Mouse (Mus musculus) urinary bladder, adult 2 months (tissue): Measurements from ENCODE around the gene Dhrs1. TPM values are rescaled to one million over a fixed set of nuclear protein-coding genes. Genes with fewer than 3 reads are reported as not detected.
A peak's percentile ranks its signal among the peaks of the same experiment; 100 is the strongest.

ENCODE experiments used
- DNase-seq: peaks from one replicate; pipeline ENCODE4 v3.0.0; 2022; ENCODE audit warnings: low spot score
- polyA plus RNA-seq: library from polyadenylated mRNA; depleted of rRNA; stranded (reverse); fragments of >200 nt; gene quantifications from 2 replicates; pipeline ENCODE4 v1.2.3, GENCODE M21; 2012; rRNA removed

The Dhrs1 gene
- polyA plus RNA-seq, 1 experiment, result 83.1 TPM

GRCm38 (mm10) chr14:55721700-55722437 lies 23.6 kb downstream of the Dhrs1 start, which contains the start of gene Rabggta:
TSS of gene Rabggta (minus strand) at chr14:55722263.
- DNase-seq, result peak; percentile 82

- no peak for DNase-seq
Observed at GRCm38 (mm10) chr14:55721076-55721475, 24.4 kb downstream of the Dhrs1 start.

- DNase-seq, result no peak
Observed at GRCm38 (mm10) chr14:55720666-55721065, 24.8 kb downstream of the Dhrs1 start.

- no peak for DNase-seq
Observed at GRCm38 (mm10) chr14:55719737-55720136, 25.8 kb downstream of the Dhrs1 start.

GRCm38 (mm10) chr14:55716884-55717283 lies 28.6 kb downstream of the Dhrs1 start:
- no peak for DNase-seq

DNA sequence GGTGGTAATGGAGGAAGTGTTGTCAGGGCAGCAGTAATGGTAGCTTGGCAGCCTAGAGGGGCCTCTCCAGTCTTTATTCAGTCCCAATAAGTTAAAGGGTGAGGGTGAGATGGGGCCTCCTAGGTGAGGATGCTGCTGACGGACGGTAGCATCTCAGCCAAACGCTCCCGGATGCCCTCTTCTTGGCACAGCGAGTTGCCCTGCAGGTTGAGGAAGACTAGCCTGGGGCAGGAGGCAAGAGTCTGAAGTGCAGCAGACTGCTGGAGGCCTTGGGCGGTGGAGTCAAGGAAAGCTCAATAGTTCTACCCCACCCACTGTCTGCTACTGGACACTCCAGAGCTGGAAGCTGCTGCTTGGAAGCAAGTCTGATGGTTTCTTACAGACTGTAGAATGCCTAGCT lies 29.2 kb downstream of the Dhrs1 start:
- DNase-seq, result no peak

DNA sequence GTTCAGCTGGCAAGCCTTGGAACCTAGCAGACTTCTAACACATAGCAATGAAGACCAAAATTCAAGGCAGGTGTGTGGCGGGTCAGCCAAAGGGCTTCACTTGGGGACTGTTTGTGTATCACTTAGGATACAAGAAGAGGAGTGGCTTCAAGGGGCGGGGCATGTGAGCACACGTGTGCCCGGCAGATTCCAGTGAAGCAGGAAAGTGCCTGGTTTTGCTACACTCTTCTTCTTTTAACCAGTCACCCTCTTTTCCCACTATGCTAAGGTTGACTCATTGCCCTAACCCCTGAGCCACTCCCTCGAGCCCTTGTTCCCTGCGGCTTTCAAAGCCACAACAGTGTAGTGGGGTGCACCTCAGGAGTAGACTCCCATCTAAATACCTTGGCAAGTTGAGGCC lies 30.6 kb downstream of the Dhrs1 start:
- no peak for DNase-seq

GRCm38 (mm10) chr14:55713729-55714122 lies 31.8 kb downstream of the Dhrs1 start, which contains the start of gene Tgm1:
TSS of gene Tgm1 (minus strand) at chr14:55713926.
- no peak for DNase-seq

GRCm38 (mm10) chr14:55713007-55713728 lies 32.3 kb downstream of the Dhrs1 start:
- no peak for DNase-seq

GRCm38 (mm10) chr14:55711786-55712185 lies 33.7 kb downstream of the Dhrs1 start:
- no peak for DNase-seq

GRCm38 (mm10) chr14:55709509-55709908 lies 36.0 kb downstream of the Dhrs1 start:
- no peak for DNase-seq

GRCm38 (mm10) chr14:55707397-55707796 lies 38.1 kb downstream of the Dhrs1 start:
- no peak for DNase-seq

GRCm38 (mm10) chr14:55706051-55706600 lies 39.4 kb downstream of the Dhrs1 start:
- DNase-seq, result no peak

- no peak for DNase-seq
Observed at GRCm38 (mm10) chr14:55702761-55703160, 42.7 kb downstream of the Dhrs1 start.

GRCm38 (mm10) chr14:55701131-55701530 lies 44.4 kb downstream of the Dhrs1 start:
- DNase-seq, result no peak

- no peak for DNase-seq
Observed at GRCm38 (mm10) chr14:55697226-55697625, 48.3 kb downstream of the Dhrs1 start.

- DNase-seq, result no peak
Observed at GRCm38 (mm10) chr14:55689433-55689832, 56.1 kb downstream of the Dhrs1 start.

Other genes starting within 250 kb of the Dhrs1 start
- 2.5 and 3.0 TPM in 2 replicates for gene Cpne6, start 235.2 kb downstream of the Dhrs1 start, polyA plus RNA-seq
- gene Nrl, start 220.7 kb downstream of the Dhrs1 start, polyA plus RNA-seq, result not detected in 2 replicates
- 44.7 and 52.2 TPM in 2 replicates for gene Pck2, start 205.4 kb downstream of the Dhrs1 start, polyA plus RNA-seq
- gene Dcaf11, start 185.7 kb downstream of the Dhrs1 start, polyA plus RNA-seq, result 87.0 and 88.2 TPM in 2 replicates
- gene A730061H03Rik, start 185.3 kb downstream of the Dhrs1 start, polyA plus RNA-seq, result 0.55 and 1.1 TPM in 2 replicates
- gene Fitm1, start 170.1 kb downstream of the Dhrs1 start, polyA plus RNA-seq, result 0.25 TPM in 1 of 2 replicates, not detected in the other
- 136 and 167 TPM in 2 replicates for gene Psme1, start 167.6 kb downstream of the Dhrs1 start, polyA plus RNA-seq
- gene Emc9, start 160.4 kb downstream of the Dhrs1 start, polyA plus RNA-seq, result 19.3 and 21.2 TPM in 2 replicates
- gene Psme2, start 154.6 kb downstream of the Dhrs1 start, polyA plus RNA-seq, result 134 and 144 TPM in 2 replicates
- 15.7 and 20.4 TPM in 2 replicates for gene Rnf31, start 154.0 kb downstream of the Dhrs1 start, polyA plus RNA-seq
- gene Irf9, start 142.1 kb downstream of the Dhrs1 start, polyA plus RNA-seq, result 29.5 and 35.1 TPM in 2 replicates
- 2.8 and 3.3 TPM in 2 replicates for gene Rec8, start 127.7 kb downstream of the Dhrs1 start, polyA plus RNA-seq
- 79.9 and 83.8 TPM in 2 replicates for gene Ipo4, start 109.7 kb downstream of the Dhrs1 start, polyA plus RNA-seq
- gene Gm49378, start 107.8 kb downstream of the Dhrs1 start, polyA plus RNA-seq, result 0.89 and 1.7 TPM in 2 replicates
- 46.6 and 47.0 TPM in 2 replicates for gene Tm9sf1, start 101.9 kb downstream of the Dhrs1 start, polyA plus RNA-seq
- 1.1 and 1.4 TPM in 2 replicates for gene Tssk4, start 95.5 kb downstream of the Dhrs1 start, polyA plus RNA-seq
- gene Mdp1, start 85.2 kb downstream of the Dhrs1 start, polyA plus RNA-seq, result 37.0 and 42.4 TPM in 2 replicates
- 28.1 and 32.9 TPM in 2 replicates for gene Gmpr2, start 73.7 kb downstream of the Dhrs1 start, polyA plus RNA-seq
- gene Nedd8, start 73.6 kb downstream of the Dhrs1 start, polyA plus RNA-seq, result 250 and 278 TPM in 2 replicates
- gene Tinf2, start 63.9 kb downstream of the Dhrs1 start, polyA plus RNA-seq, result 19.2 and 22.9 TPM in 2 replicates
- 1.1 and 1.4 TPM in 2 replicates for gene Tgm1, start 31.8 kb downstream of the Dhrs1 start, polyA plus RNA-seq
- 25.9 and 34.6 TPM in 2 replicates for gene Rabggta, start 23.4 kb downstream of the Dhrs1 start, polyA plus RNA-seq
- 13.8 TPM in 2 replicates for gene Nop9, start within 50 bp of the Dhrs1 start, polyA plus RNA-seq
- 0.18 and 0.25 TPM in 2 replicates for gene Cideb, start 12.8 kb upstream of the Dhrs1 start, polyA plus RNA-seq
- gene Ltb4r2, start 15.7 kb upstream of the Dhrs1 start, polyA plus RNA-seq, result 0.06 TPM in 2 replicates
- 1.6 and 1.7 TPM in 2 replicates for gene Ltb4r1, start 20.3 kb upstream of the Dhrs1 start, polyA plus RNA-seq
- gene Adcy4, start 38.4 kb upstream of the Dhrs1 start, polyA plus RNA-seq, result 7.2 and 9.4 TPM in 2 replicates
- gene Ripk3, start 43.2 kb upstream of the Dhrs1 start, polyA plus RNA-seq, result 7.0 and 8.9 TPM in 2 replicates
- gene Nfatc4, start 77.5 kb upstream of the Dhrs1 start, polyA plus RNA-seq, result 37.9 and 44.3 TPM in 2 replicates
- gene Nynrin, start 108.3 kb upstream of the Dhrs1 start, polyA plus RNA-seq, result 6.2 and 11.2 TPM in 2 replicates
- gene Cbln3, start 138.7 kb upstream of the Dhrs1 start, polyA plus RNA-seq, result 0.22 and 0.45 TPM in 2 replicates
- 26.2 and 26.8 TPM in 2 replicates for gene Khnyn, start 139.3 kb upstream of the Dhrs1 start, polyA plus RNA-seq
- 54.6 and 63.6 TPM in 2 replicates for gene Sdr39u1, start 154.6 kb upstream of the Dhrs1 start, polyA plus RNA-seq
- gene Cma1, start 199.0 kb upstream of the Dhrs1 start, polyA plus RNA-seq, result 8.6 and 9.9 TPM in 2 replicates
- gene Cma2, start 205.3 kb upstream of the Dhrs1 start, polyA plus RNA-seq, result 0.07 TPM in 1 of 2 replicates, not detected in the other